Mouse (Mus musculus): ENCODE measurements around the gene Ubxn10.

The Ubxn10 gene

DNA sequence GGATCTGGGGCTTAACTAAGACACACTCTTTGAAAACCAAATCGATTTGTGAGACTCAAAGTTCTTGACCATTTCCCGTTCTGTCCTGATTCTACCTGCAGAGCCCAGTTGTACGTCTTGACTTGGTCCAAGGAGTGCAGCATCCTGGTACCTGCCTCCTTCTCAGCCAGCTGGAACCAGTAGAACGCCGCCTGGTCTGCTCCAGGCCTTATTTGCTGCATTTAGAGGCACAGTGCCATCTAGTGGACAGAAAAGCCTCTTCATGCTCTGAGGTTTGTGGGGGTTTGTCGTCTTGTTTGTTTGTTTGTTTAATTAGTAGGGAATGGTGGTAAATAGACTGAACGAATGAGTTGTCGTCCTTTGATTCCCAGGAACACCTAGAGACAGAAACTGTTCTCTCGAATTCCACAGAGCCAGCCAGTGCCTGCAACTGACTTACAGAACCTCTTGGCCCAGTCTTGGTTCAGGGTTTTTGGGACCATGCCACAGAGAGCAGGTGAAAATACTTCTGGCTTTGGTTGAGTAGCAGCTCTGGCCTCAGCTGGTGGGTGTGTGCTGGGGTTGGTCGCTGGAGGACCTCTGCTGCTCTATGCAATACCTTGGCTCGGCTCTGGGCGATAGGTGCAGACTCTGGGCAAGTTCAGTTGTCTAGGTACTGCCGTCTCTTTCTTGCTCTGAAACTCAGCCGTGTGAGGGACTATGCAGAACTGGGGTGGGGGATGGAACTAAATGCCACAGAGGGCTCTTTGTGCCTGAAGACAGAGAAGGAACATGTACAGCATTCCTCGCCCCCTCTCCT lies 36.6 kb downstream of the Ubxn10 start:
- peak; percentile 74 for DNase-seq

DNA sequence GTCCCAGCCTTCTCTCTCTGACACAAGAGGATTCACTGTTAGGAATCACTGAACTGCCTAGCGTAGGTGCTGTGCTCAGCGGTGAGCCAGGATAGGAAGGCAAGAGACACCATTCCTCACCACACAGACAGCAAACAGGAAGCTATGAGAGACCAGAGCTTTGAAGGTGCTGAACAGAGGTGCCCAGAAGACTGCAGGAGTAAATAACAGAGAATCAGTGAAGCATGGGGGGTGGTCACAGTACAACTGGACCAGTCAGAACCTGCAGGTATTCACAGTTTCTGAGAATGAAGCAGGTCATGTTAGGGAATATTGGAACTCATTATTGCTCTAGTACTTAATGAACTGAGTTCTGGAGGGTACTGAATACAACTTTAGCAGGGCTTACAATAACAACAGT lies 38.7 kb downstream of the Ubxn10 start:
- DNase-seq: no peak

DNA sequence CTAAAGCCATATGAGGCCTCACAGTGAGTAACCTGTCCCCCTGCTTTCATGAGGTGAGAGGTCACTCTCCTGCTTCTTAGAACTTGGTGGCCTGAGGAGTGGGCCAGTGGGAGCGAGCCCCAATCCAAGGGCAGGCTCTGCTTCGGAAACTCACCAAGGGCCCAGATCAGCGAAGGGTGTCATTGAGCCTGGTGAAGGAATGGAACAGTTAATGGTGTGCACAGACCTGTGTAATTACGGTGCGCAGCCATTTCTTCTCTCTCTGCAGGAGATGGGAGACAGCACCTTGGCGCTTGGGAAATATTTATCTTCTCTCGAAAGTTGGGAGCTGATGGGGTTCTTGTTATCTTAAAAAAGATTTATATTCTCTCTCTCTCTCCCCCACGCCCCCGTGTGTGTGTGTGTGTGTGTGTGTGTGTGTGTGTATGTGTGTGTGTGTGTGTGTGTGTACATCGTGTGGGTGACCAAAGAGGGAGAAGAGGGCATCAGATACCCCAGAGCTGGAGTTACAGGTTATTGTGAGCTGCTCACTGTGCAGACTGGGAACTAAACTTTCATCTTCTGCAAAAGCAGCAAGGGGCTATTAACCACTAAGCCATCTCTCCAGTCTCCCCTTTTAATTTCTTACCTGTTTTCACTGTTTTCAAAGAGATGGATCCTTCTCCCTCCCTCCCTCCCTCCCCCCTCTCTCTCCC lies 39.7 kb downstream of the Ubxn10 start:
- no peak for DNase-seq

- DNase-seq: no peak
These were observed 40.2 kb downstream of the Ubxn10 start for GRCm38 (mm10) chr4:138696720-138697119.

GRCm38 (mm10) chr4:138693043-138693692 lies 43.8 kb downstream of the Ubxn10 start:
- no peak for DNase-seq

DNA sequence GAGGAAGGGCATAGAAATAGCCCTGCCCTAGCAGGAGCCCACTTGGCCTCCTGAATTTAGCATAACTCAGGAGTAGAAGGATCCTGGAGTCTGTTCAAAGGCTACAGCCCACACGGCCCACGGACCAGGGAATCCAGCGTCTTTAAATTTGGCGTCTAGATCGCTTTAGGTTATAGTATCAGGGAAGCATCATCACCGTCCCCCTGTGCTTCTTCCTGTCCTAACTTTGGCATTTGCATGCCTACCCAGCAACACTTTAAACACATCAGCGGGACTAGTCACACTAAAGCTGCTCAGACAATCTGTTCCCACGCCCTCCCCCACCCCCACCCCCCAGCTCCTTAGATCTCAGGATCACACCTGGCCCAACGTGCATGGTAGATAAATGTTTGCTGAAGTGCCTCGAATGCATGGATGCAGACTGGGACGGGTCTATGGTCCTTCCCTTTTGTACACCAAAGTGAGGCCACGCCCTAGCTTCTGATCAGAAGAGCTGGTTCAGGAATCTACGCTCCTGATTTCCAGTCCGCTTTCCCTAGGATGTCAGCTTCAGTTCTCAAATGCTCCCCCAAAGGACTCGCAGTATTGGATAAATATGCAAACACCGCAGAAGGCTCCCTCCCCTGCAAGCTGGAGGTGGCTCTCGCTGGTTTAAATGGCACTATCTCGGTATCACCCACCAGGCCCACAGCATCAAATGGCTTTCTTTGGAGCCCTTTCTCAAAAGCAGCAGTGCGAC lies 45.4 kb downstream of the Ubxn10 start:
- DNase-seq: no peak

DNA sequence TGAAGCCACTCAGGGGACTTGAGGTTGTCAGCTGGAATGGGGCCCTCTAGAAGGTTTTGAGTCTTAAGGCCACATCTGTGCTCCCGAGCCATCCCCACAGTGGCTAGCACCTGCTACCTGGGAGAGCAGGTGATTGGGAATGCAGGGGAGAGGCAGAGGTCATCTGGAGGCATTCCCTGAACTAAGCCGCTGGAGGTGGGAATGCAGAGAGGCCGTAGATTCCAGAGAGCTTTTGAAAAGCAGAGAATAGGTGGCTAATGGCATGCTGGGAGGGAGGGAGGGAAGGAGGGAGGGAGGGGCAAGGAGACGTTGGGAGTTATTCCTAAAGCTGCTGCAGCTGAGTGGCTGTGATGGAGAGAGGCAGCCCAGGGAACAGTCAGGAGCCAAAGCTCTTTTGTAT lies 46.4 kb downstream of the Ubxn10 start:
- DNase-seq: no peak

- DNase-seq: no peak
These were observed 47.9 kb downstream of the Ubxn10 start for GRCm38 (mm10) chr4:138689094-138689512.

DNA sequence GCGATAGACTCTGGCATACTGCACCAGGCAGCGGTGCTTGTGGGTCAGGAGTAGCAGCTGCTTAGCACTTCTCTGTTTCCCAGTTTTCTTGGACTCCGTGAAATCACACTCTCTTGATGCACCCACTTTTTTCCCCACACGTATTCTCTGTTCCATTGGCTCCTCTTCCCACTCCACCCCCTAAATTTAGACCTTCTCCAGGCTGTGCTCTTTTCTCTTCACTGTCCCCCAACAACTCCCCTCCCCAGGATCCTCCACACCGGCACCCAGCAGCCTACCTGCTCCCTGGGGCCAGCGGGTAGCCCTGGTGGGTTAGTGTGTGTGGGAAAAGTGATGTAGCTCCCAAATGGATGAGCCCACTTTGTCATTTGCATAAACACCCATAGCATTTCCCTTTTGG lies 51.2 kb downstream of the Ubxn10 start:
- no peak for DNase-seq

DNA sequence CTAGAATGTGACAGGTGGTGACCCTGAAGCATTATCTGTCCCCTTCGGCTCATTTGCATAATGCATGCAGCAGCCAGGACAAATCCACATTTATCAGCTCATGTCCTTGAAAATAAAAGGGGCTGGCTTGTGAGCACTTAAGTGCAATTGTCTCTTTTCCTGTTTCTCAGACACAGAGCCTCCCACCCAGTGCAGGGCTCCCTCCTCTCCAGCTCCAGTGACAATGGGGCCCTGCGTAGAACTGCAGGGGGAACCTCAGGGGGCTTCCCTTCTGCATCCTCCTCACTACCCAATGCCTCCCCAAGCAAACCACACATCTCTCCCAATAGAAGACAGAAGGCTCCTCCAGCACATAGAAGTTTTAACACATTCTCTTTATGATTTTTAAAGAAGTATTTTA lies 54.2 kb downstream of the Ubxn10 start:
- DNase-seq: no peak

DNA sequence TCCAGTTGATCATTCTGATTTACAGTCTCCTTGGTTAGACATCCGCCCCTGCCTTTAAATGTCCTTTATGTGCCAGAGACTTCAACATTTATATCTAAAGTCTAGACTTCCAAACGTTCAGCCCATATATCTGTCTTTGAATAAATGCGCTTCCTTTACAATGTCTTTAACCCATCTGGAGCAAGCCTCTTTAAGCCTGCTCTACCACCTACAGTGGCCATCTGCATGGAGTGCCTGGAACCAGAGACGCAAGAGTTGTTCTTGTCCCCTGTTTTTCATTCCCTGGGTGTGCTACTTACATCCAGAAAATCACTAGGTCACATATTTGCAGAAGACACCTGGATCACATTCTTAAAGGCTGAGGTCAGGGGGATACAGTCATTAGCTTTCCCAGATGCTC lies 56.8 kb downstream of the Ubxn10 start:
- DNase-seq: no peak

GRCm38 (mm10) chr4:138677579-138677978 lies 59.4 kb downstream of the Ubxn10 start:
- no peak for DNase-seq

DNA sequence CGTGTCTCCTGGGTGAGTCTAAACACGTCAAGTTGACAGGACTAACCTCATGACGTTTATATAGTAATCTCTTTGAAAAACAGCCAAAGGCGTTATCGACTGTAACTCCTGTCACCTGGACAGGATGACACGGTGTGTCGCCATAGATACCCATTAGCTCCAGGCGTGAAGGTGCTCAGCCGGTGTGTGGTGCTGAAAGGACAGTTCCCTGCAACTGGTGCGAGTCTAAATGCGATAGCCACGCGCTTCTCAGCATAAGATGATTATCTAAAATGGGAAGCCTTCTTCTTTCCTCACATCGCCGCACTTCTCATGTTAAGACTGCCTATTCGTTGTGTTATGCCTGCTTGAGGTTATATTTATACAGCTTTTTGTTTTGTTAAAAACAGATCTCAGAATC lies 60.5 kb downstream of the Ubxn10 start:
- peak; percentile 46 for DNase-seq

- DNase-seq: peak; percentile 37
These were observed 64.8 kb downstream of the Ubxn10 start for GRCm38 (mm10) chr4:138672160-138672559.

DNA sequence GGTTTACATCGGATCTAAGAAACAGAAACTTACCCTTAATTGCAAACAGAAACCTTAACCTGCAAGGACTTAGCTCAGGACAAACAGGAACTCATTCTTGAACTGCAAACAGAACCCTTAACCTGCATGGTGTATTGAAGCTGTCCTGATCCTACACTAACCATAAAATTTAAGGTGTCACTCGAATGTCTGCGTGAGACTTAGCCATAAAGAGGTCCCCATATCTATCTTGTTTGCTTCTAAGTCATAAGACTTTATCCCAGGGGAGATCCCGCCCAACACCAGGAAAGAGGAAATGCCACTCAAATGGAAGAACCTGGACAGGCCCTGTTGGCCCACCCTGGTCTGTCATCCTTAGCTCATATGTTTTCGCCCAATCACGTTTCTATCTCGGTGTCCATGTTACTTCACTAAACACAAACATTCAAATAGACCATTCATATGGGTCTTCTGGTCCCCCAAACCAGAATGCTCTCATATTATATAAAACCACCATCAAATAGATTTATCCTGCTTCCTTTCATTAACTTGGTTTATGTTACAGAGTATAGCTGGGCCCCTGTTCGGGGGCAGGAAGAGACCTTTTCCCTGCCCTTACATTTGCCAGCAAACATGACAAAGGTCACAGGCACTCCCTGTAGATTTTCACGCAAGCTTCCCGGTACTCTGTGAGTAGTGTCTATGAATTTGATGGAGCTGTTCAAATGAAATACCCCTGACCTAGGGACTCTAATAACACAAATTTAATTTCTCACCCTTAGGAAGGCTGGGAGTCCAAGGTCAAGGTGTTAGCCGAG lies 66.7 kb downstream of the Ubxn10 start:
- no peak for DNase-seq

DNA sequence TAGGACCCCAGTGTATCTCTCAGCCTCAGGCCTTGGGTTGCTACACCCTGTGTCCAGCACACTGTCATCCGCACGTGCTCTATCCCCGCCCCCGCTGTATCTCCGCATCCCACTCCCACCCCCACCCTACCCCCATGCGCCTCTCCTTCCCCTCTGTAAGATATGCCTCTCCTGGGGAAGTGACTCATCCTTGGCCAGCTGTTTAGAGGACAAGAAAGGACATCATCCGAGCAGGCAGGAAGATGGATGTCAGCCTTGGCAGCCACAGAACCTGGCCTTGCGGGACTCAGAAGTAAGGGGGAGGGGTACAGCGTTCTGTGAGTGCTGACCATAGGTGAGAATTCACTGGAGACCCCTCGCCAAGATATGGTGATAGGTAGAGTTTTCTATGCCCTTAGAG lies 70.4 kb downstream of the Ubxn10 start:
- DNase-seq: no peak

GRCm38 (mm10) chr4:138659936-138660602 lies 76.9 kb downstream of the Ubxn10 start:
- DNase-seq: no peak

All from lung, postnatal 36 days (tissue).